Mouse (Mus musculus) hindbrain, embryonic 16.5 days (tissue): ENCODE results near the gene Rgs10. TPM values are rescaled to one million over a fixed set of nuclear protein-coding genes. Genes with fewer than 3 reads are reported as not detected.

Source experiments
- ATAC-seq: fragments of 200-750 bp; cut with Nextera tagmentation; 2 replicates; pipeline ENCODE4 v1.8.0; 2017; ENCODE audit warnings: moderate TSS enrichment, moderate library complexity
- H3K27ac ChIP-seq: fragments of 300-500 bp; sonication (generic); 2 replicates; pipeline ENCODE4 v1.5.1; 2014; ENCODE audit warnings: low read depth, mild to moderate bottlenecking, control low read depth, low read length, moderate library complexity
- H3K27me3 ChIP-seq: fragments of 300-500 bp; sonication (generic); replicated peaks from 2 replicates; pipeline ENCODE4 v1.6.1; 2014; ENCODE audit warnings: low read length; ENCODE audit not compliant: control insufficient read depth, insufficient read depth
- H3K36me3 ChIP-seq: fragments of 300-500 bp; sonication (generic); 2 replicates; pipeline ENCODE4 v1.6.1; 2014; ENCODE audit warnings: mild to moderate bottlenecking, low read length, moderate library complexity, mixed read lengths; ENCODE audit not compliant: control insufficient read depth, insufficient read depth
- H3K4me1 ChIP-seq: fragments of 300-500 bp; sonication (generic); 2 replicates; pipeline ENCODE4 v1.6.1; 2014; ENCODE audit warnings: low read depth, low read length; ENCODE audit not compliant: control insufficient read depth, insufficient read depth
- H3K4me2 ChIP-seq: fragments of 300-500 bp; sonication (generic); 2 replicates; pipeline ENCODE4 v1.6.1; 2014; ENCODE audit warnings: mild to moderate bottlenecking, low read length, control low read depth, moderate library complexity
- H3K4me3 ChIP-seq: fragments of 300-500 bp; sonication (generic); 2 replicates; pipeline ENCODE4 v1.5.1; 2014; ENCODE audit warnings: mild to moderate bottlenecking, low read length, control low read depth, moderate library complexity
- H3K9ac ChIP-seq: fragments of 300-500 bp; sonication (generic); 2 replicates; pipeline ENCODE4 v1.6.1; 2014; ENCODE audit warnings: low read depth, mild to moderate bottlenecking, control low read depth, low read length, moderate library complexity
- H3K9me3 ChIP-seq: fragments of 300-500 bp; sonication (generic); 2 replicates; pipeline ENCODE4 v1.6.1; 2014; ENCODE audit warnings: mild to moderate bottlenecking, low read length, moderate library complexity; ENCODE audit not compliant: control insufficient read depth
- WGBS: fragments of 180-500 bp; shearing (Covaris S2); extraction: QIAGEN DNeasy Blood & Tissue Kit; methylation state at CpG from one replicate; pipeline ENCODE4 v1.1.7; 2014; 5-methylcytosine and 5-hydroxymethylcytosine counted together
- polyA plus RNA-seq: library from polyadenylated mRNA; unstranded; fragments of >200 nt; fragmentation: Nextera tagmentation; extraction: Ambion mirVana; gene quantifications from 2 replicates; pipeline ENCODE4 v1.2.1, GENCODE M21; 2015

Gene Rgs10
- polyA plus RNA-seq, 1 experiment from 2014 or later: 82.4 TPM

GRCm38 (mm10) chr7:128416664-128417063 lies 1.9 kb downstream of the Rgs10 start:
- no peaks in the 10 kb centered on the region for H3K9me3 ChIP-seq
- peak overlapping the region; percentile 82 for H3K4me3 ChIP-seq
- no peak overlapping the region for H3K9ac ChIP-seq
- H3K4me2 ChIP-seq: peak overlapping the region; percentile 97
- no peak overlapping the region for H3K27ac ChIP-seq
- H3K36me3 ChIP-seq: no peaks in the 10 kb centered on the region
- no peak for ATAC-seq
- H3K4me1 ChIP-seq: peaks cover 9% of the 10 kb centered on the region
- H3K27me3 ChIP-seq: peaks cover 10% of the 10 kb centered on the region
- 40% methylated on average over 6 of the region's 6 CpGs for WGBS

- Histone ChIP-seq H3K4me1 (peaks cover 9% of the 10 kb centered on the region), H3K4me3 (no peak overlapping the region), H3K4me2 (no peak overlapping the region), H3K27me3 (peaks cover 2% of the 10 kb centered on the region; the same call in 1 of the 2 replicates), H3K9ac (no peak overlapping the region), H3K36me3 (no peaks in the 10 kb centered on the region), H3K27ac (no peak overlapping the region), H3K9me3 (no peaks in the 10 kb centered on the region)
- WGBS: 62% methylated on average over 8 of the region's 8 CpGs
- no peak for ATAC-seq
Measured at GRCm38 (mm10) chr7:128414433-128414832, 4.1 kb downstream of the Rgs10 start.

DNA sequence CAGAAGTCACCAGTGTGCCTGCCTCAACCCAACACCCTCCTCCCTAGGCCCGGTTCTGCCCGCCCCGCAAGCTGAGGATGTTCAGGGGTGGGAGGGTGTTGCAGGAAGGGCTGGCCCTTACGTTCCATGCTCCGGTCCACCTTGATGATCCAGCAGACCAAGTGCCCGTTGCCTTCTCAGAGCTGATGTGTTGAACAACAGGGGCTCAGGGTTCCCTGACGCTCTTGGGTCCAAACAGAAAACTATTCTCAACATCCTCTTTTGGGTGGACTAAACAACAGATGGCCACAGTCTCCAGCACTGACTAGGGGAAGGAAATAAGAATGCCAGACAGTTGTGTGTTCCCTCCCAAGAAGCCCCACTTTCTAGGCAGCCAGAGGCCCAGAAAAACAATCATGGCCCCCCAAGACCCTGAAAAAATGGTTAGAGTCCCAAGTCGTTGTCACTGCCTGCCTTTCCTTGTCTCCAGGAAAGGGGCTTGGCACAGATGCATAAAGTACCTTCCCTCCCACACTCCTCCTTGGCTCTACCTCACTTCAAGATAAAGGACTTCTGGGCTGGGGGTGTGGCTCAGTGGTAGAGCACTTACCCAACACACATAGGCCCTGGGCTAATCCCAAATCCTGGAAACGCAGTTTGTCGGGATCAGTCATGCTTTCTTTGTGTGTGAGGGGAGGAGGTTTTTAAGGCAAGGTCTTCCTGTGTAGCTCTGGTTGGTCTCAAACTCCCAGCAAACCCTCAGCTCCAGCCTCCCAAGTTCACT lies 6.3 kb downstream of the Rgs10 start:
- Histone ChIP-seq H3K36me3 (no peaks in the 10 kb centered on the region), H3K4me1 (peaks cover 5% of the 10 kb centered on the region), H3K27me3 (peaks cover 2% of the 10 kb centered on the region; the same call in 1 of the 2 replicates), H3K9ac (no peak overlapping the region), H3K9me3 (0 out of 2 replicates have a peak, but pooled peaks cover 4% of the 10 kb centered on the region), H3K4me2 (no peak overlapping the region), H3K27ac (no peak overlapping the region), H3K4me3 (no peak overlapping the region)
- 69% methylated on average over 10 of the region's 10 CpGs for WGBS
- no peak for ATAC-seq

DNA sequence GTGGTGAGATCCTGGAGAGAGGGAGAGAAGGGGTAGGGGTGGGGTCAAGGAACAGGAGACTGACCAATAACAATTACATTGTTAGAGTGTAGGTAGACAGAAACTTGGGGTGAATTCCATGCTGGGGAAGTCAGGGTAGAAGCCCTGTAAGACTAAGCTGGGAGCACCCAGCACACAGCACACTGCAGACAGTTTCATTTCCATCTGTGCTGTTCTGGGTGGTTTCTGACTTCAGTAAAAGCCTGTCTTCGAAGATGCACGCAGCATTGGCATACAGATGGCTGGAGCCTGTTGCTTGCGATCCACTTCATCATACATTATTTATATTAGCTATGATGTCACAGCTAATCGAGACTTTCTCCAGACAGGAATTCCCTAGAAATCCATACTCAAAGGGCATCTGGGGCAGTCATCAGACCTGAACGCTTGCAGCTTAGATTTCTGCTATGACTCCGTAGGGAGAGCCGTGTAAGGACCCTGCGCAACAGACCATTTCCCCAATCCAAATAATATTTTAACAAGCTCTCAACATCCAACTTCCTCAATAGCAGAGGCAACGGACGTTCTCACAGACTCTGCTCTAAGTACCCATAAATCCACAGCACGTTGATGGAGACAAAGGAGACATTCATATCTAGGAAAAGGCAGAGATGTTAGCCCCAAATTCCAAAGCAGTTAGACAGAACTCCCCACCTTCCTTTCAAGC lies 7.7 kb downstream of the Rgs10 start:
- no peak overlapping the region for H3K9ac ChIP-seq

DNA sequence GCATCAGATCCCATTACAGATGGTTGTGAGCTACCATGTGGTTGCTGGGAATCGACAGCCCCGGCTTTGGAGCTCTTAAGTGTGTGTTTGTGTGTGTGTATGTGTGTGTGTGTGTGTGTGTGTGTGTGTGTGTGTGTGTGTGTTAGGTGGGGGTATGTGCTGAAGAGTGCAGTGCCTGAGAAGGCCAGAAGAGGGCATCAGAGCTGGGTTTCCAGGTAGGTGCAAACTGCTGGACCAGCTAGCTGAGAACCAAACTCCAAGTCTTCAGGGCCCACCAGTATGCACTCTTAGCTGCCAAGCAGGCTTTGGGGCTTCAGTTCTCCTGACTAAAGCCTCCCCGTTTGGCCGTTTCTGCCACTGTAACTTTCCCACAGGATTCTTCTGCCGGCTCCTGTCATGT lies 10.3 kb downstream of the Rgs10 start:
- H3K36me3 ChIP-seq: no peaks in the 10 kb centered on the region

More for the DNA sequence above, 7.7 kb downstream of the Rgs10 start:
- no peak for ATAC-seq
- Histone ChIP-seq H3K4me2 (no peak overlapping the region), H3K4me1 (no peaks in the 10 kb centered on the region), H3K27me3 (peaks cover 2% of the 10 kb centered on the region; the same call in 1 of the 2 replicates), H3K27ac (no peak overlapping the region), H3K36me3 (no peaks in the 10 kb centered on the region), H3K9me3 (0 out of 2 replicates have a peak, but pooled peaks cover 4% of the 10 kb centered on the region), H3K4me3 (no peak overlapping the region)
- 70% methylated on average over 11 of the region's 11 CpGs for WGBS

DNA sequence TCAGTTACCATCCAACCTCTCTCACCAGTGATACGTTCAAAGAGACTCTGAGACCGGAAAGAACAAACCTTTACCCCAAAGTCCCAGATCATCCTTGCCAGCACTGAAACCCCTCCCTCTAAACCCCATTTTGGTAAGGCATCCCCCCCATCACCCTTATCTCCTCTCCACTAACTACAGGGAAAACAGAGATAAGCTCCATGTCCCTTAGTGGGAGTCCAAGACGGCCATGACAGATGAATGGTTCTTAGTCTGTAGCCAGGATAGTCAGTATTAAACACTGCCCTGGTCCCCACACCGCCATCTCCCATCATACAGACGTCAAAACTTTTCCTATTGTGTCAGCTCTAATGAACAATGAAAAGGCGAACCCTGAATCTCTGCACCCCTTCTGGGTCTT lies 14.6 kb downstream of the Rgs10 start:
- no peaks in the 10 kb centered on the region for H3K27me3 ChIP-seq
- H3K4me3 ChIP-seq: no peak overlapping the region
- no peak overlapping the region for H3K9ac ChIP-seq
- no peaks in the 10 kb centered on the region for H3K36me3 ChIP-seq
- ATAC-seq: no peak
- H3K4me1 ChIP-seq: no peaks in the 10 kb centered on the region
- WGBS: 88% methylated on average over 6 of the region's 6 CpGs
- H3K9me3 ChIP-seq: 0 out of 2 replicates have a peak, but pooled peaks cover 4% of the 10 kb centered on the region
- no peak overlapping the region for H3K4me2 ChIP-seq
- H3K27ac ChIP-seq: no peak overlapping the region

More for the DNA sequence above, 10.3 kb downstream of the Rgs10 start:
- H3K27ac ChIP-seq: no peak overlapping the region
- no peaks in the 10 kb centered on the region for H3K4me1 ChIP-seq
- no peak overlapping the region for H3K4me2 ChIP-seq
- WGBS: 85% methylated on average over 5 of the region's 5 CpGs
- ATAC-seq: no peak
- H3K9me3 ChIP-seq: 0 out of 2 replicates have a peak, but pooled peaks cover 4% of the 10 kb centered on the region
- no peaks in the 10 kb centered on the region for H3K27me3 ChIP-seq
- no peak overlapping the region for H3K4me3 ChIP-seq
- H3K9ac ChIP-seq: no peak overlapping the region

GRCm38 (mm10) chr7:128403586-128403985 lies 15.0 kb downstream of the Rgs10 start:
- Histone ChIP-seq H3K4me1 (no peaks in the 10 kb centered on the region), H3K4me3 (no peak overlapping the region), H3K36me3 (no peaks in the 10 kb centered on the region), H3K27ac (no peak overlapping the region), H3K27me3 (no peaks in the 10 kb centered on the region), H3K9me3 (0 out of 2 replicates have a peak, but pooled peaks cover 3% of the 10 kb centered on the region), H3K9ac (no peak overlapping the region), H3K4me2 (no peak overlapping the region)
- 90% methylated on average over 6 of the region's 6 CpGs for WGBS
- ATAC-seq: no peak

GRCm38 (mm10) chr7:128403128-128403527 lies 15.4 kb downstream of the Rgs10 start:
- H3K36me3 ChIP-seq: no peaks in the 10 kb centered on the region
- no peaks in the 10 kb centered on the region for H3K27me3 ChIP-seq
- no peaks in the 10 kb centered on the region for H3K4me1 ChIP-seq
- no peak overlapping the region for H3K9ac ChIP-seq
- ATAC-seq: no peak
- H3K4me3 ChIP-seq: no peak overlapping the region
- H3K9me3 ChIP-seq: no peaks in the 10 kb centered on the region
- no peak overlapping the region for H3K4me2 ChIP-seq
- WGBS: 86% methylated on average over 10 of the region's 10 CpGs
- no peak overlapping the region for H3K27ac ChIP-seq

- H3K27ac ChIP-seq: no peak overlapping the region
- no peaks in the 10 kb centered on the region for H3K36me3 ChIP-seq
- H3K4me1 ChIP-seq: no peaks in the 10 kb centered on the region
- no peaks in the 10 kb centered on the region for H3K9me3 ChIP-seq
- no peak overlapping the region for H3K4me2 ChIP-seq
- H3K9ac ChIP-seq: no peak overlapping the region
- WGBS: 94% methylated on average over 8 of the region's 8 CpGs
- H3K4me3 ChIP-seq: no peak overlapping the region
- H3K27me3 ChIP-seq: no peaks in the 10 kb centered on the region
- no peak for ATAC-seq
Measured at GRCm38 (mm10) chr7:128402577-128402976, 16.0 kb downstream of the Rgs10 start.
